Mouse (Mus musculus) embryo, embryonic 11 days (tissue): ENCODE data around the gene Radil.

ENCODE experiments used
- DNase-seq: peaks from one replicate; pipeline ENCODE4 v3.0.0-alpha.2; 2015

Gene Radil

DNA sequence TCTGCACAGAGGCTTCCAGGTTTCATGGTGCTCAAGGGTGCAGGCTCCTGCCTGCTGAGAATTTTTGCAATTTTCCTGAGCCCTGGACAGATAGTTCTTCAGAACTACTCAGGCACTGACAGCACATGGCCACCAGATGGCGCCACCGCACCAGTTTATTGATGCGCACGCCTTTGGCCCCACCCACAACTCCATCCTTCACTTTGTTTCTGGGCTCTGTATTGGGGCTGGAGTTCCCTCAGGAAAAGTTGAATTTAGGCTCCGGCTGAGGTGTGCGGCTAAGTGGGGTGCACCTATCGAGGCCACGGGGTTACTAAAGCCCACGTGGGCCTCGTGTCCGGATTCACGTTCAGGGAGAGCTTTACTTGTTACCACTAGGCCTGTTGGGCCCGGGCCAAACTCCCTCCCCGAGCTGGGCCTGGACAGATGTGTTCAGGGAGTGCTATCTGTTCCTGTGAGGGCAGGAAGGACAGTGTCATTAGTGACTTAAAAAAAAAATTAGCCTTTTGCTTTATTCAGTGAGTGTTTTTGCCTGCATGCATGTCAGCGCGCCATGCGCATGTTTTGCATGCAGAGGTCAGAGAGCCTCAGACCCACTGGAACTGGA is 72.0 kb downstream of the Radil start:
- peak; percentile 89 for DNase-seq

GRCm38 (mm10) chr5:142477866-142478615 is 72.9 kb downstream of the Radil start:
- no peak for DNase-seq

DNA sequence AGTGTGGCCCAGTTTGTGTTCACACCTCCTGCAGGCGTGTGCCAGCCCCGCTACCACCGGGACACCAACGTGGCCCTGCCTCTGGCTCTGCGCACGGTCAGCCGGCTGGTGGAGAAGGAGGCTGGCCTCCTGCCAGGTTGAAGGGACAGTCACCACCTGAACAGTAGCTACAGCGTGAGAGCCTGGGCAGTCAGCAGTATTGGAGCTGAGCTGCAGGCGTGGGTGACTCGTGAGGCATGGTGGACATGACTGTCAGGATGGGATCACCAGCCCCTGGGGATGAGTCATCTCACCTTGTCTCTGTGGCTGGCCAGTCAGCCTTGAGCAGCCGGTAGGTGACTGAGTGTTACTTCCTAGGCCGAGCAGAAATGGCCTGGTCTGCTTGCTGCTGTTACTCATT is 73.6 kb downstream of the Radil start:
- DNase-seq = no peak

DNA sequence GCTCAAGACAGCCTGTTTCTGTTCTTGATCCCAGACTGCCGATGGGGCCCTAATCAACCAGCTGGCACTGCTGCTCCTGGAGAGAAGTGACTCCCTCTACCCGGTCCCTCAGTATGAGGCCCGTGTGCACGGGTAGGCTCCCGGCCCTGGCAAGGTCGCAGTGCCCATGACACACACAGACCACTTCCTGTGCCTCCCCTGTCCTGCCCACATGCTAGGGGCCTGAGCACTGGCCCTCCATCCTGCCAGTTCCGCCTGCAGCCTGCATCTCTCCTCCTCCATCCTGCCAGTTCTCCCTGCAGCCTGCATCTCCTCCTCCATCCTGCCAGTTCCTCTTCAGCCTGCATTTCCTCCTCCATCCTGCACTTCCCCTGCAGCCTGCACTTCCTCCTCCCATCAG is 75.2 kb downstream of the Radil start:
- no peak for DNase-seq

DNA sequence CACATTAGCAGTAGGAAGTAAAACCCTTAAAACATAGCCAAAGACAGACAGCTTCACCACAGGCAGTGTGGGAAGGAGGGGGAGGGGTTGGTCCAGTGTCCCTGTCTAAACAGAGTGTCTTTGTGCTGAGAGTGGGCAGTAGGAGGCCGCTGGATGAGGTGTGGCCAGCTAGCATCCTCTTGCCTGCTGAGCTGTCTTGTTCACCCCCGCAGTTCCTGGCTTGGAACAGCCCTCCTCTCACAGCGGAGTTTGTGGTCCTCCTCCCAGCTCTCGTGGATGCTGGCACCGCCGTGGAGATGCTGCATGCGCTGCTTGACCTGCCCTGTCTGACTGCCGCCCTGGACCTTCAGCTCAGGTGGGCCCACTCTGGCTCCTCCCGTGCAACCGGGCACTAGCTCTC is 77.2 kb downstream of the Radil start:
- peak; percentile 11 for DNase-seq

GRCm38 (mm10) chr5:142469796-142470195 is 81.1 kb downstream of the Radil start:
- DNase-seq = no peak

GRCm38 (mm10) chr5:142468375-142468774 is 82.5 kb downstream of the Radil start:
- DNase-seq = no peak

DNA sequence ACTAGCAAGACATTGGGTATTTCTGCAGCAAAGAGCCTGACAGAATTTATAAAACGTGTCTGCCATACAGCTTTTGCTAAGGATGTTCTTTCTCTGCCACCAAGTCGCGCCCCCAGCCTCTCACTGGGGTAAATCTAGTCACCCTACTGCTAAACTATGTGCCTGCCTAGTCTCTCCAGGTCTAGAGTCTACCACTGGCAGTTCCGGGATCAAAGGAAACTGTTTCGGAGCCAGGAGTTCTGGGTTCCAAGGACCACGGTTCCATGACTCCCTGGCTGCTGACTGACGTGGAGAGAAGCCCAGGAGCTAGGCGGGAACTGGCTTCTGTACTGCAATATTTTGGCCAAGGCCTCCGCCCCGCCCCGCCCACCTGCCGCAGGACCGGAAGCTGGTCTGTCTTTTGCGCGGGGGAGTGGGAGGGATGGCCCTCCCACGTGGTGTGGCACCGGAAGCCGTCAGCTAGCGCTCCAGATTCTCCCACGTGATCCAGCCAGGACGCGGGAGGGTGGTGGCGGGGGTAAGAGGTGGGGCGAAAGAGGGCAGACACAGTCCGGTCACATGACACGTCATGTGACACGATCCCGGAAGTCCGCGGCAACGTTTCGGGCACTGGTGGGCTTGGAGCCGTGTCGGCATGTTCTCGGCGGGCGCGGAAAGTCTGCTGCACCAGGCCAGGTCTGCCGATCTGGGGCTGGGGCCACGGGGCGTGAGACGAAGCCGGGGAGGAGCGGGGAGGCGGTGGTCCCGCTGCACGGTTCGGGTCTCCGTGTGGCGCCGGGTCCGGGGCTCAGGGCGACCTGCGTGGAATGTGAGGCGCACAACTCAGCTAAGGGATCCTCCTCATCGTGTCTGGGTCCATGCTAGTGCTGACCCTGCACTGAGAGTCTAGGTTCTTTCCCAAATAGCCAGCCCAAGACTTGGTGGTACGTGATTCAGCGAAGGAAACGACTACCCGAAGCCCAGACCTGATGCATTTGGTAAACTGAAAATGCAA is 87.1 kb downstream of the Radil start, which contains the start of gene Ap5z1:
TSS of gene Ap5z1 (plus strand) at position 484 of the 994 bp plus-strand sequence.
- DNase-seq = peak; percentile 98

GRCm38 (mm10) chr5:142463011-142463410 is 87.9 kb downstream of the Radil start:
- DNase-seq = no peak

GRCm38 (mm10) chr5:142462641-142462948 is 88.3 kb downstream of the Radil start:
- DNase-seq = no peak

DNA sequence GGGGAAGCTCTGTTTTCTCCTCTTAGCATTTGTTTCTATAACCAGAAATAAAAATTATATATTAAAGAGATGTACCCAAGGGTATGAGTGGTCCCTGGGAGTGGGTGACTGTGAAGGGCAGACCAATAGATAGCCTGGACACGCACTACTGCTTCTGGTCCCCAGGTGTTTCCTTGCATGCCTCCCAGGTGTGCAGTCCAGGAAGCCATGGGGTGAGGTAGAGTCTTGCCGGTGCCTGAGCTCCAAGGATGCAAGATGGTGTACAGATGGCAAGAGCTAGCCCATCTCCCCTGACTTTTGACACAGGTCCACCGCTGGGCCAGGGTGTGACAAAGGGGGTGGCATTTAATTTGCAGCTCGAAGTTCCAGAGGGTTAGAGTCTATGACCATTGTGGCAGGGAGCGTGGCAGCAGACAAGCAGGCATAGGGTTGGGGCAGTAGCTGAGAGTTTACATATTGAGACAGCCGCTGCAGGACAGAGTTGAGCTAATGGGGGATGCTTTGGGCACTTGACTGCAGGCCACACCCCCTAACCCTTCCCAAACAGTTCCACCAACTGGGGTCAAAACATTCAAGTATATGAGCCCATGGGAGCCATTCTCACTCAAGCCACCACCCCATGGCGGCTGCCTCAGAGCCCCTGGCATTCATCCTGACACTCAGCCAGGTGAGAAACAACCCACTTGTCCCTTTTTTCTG is 88.8 kb downstream of the Radil start:
- no peak for DNase-seq

- DNase-seq = no peak
Measured at GRCm38 (mm10) chr5:142459834-142460233, 91.1 kb downstream of the Radil start.

DNA sequence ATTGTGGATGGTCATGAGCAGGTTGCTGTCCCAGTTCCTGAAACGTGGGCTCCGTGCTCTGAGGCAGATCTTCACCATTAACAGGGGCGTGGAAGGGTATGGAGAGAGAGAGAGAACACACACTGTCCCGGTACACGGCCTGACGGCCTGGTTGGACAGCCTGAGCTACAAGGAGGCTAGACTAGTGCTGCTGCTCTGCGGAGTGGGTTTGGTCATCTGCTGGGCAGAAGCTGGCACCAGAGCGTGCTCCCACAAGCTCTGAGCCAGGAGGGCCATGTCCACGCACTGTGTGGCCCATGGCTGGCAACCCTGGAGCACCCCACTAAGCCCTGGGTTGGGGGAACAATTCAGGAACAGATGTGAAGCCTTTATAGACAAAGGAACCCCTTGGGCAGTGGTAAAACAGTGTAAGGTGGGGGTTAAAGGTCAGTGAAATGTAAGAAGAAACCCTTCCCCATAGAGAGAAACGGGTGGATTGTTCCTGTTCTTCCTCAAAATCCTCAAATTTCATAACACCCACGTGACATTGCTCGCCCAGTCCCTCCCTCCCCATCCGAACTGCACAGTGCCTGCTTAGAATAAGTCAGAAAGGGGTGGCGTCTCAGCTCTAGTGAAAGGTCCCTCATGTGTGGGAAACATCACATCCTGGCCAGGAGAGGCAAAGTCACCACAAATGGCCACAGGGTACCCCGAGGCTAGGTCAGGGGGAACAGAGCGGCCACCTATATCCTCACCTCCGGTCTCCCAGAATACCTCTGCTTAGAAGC is 91.9 kb downstream of the Radil start:
- DNase-seq = no peak

GRCm38 (mm10) chr5:142457345-142457744 is 93.6 kb downstream of the Radil start:
- DNase-seq = no peak

- DNase-seq = no peak
Measured at GRCm38 (mm10) chr5:142456318-142456717, 94.6 kb downstream of the Radil start.

GRCm38 (mm10) chr5:142453742-142454141 is 97.2 kb downstream of the Radil start:
- DNase-seq = no peak

- DNase-seq = peak; percentile 81
Measured at GRCm38 (mm10) chr5:142451759-142452158, 99.1 kb downstream of the Radil start.

GRCm38 (mm10) chr5:142450846-142451245 is 100.1 kb downstream of the Radil start:
- DNase-seq = no peak

DNA sequence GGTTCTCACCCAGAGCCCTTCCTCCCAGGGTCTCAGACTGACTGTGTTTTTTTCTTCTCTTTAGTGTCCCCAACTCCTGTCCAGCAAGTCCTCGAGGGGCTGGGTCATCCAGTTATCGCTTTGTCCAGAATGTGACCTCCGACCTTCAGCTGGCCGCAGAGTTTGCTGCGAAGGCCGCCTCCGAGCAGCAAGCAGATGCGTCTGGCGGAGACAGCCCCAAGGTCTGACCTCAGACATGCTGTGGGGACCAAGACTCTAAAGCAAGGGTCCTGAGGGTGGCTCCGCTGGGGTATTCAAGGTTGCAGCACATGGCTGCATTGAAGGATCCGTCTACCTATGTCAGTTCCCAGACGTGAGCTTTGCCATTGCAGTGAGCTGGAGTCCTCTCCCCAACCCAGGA is 102.3 kb downstream of the Radil start:
- DNase-seq = no peak

GRCm38 (mm10) chr5:142448076-142448475 is 102.8 kb downstream of the Radil start:
- peak; percentile 94 for DNase-seq

DNA sequence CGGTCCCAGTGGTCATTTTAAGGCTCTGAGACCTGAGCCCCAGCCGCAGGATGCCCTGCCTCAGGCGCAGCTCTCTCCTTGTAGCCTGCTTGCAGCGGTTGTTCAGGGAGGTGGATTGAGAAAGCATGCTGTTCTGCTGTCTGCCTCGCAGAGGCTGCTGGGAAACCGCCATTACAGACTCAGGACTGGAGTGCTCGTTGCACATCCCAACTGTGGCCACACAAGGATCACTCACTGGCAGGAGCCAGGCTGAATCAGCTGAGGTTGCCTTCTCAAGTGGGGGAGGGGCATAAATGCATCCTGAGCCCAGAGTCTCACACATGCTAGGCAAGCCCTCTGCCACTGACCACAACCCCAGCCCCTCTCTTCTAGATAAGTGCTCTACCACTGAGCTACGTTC is 105.2 kb downstream of the Radil start:
- DNase-seq = peak; percentile 50
